Mouse (Mus musculus) neural tube, embryonic 14.5 days (tissue): ENCODE measurements around the gene Slc1a2. TPM values are rescaled to one million over a fixed set of nuclear protein-coding genes. Genes with fewer than 3 reads are reported as not detected.

ENCODE experiments used
- ATAC-seq: fragments of 200-750 bp; cut with Nextera tagmentation; 2 replicates; pipeline ENCODE4 v1.8.0; 2017; ENCODE audit warnings: low read depth, mild to moderate bottlenecking, moderate TSS enrichment, moderate library complexity
- H3K27ac ChIP-seq: fragments of 300-500 bp; sonication (generic); 2 replicates; pipeline ENCODE4 v1.5.1; 2014; ENCODE audit warnings: low read depth, mild to moderate bottlenecking, control low read depth, low read length, moderate library complexity, mixed read lengths
- H3K27me3 ChIP-seq: fragments of 300-500 bp; sonication (generic); 2 replicates; pipeline ENCODE4 v1.6.1; 2014; ENCODE audit warnings: low read length; ENCODE audit not compliant: control insufficient read depth, insufficient read depth
- H3K36me3 ChIP-seq: fragments of 300-500 bp; sonication (generic); 2 replicates; pipeline ENCODE4 v1.6.1; 2014; ENCODE audit warnings: low read length, mixed read lengths; ENCODE audit not compliant: control insufficient read depth, insufficient read depth
- H3K4me1 ChIP-seq: fragments of 300-500 bp; sonication (generic); 2 replicates; pipeline ENCODE4 v1.6.1; 2014; ENCODE audit warnings: low read length; ENCODE audit not compliant: control insufficient read depth, insufficient read depth
- H3K4me2 ChIP-seq: fragments of 300-500 bp; sonication (generic); 2 replicates; pipeline ENCODE4 v1.6.1; 2014; ENCODE audit warnings: mild to moderate bottlenecking, low read depth, low read length, control low read depth
- H3K4me3 ChIP-seq: fragments of 300-500 bp; sonication (generic); 2 replicates; pipeline ENCODE4 v1.5.1; 2014; ENCODE audit warnings: low read depth, low read length, control low read depth, mixed read lengths
- H3K9ac ChIP-seq: fragments of 300-500 bp; sonication (generic); replicated peaks from 2 replicates; pipeline ENCODE4 v1.6.1; 2014; ENCODE audit warnings: low read depth, mild to moderate bottlenecking, control low read depth, low read length, mixed read lengths
- H3K9me3 ChIP-seq: fragments of 300-500 bp; sonication (generic); 2 replicates; pipeline ENCODE4 v1.6.1; 2016; ENCODE audit warnings: low read length; ENCODE audit not compliant: control insufficient read depth
- WGBS: fragments of 180-500 bp; shearing (Covaris S2); extraction: QIAGEN DNeasy Blood & Tissue Kit; methylation state at CpG from one replicate; pipeline ENCODE4 v1.1.7; 2014; 5-methylcytosine and 5-hydroxymethylcytosine counted together
- polyA plus RNA-seq: library from polyadenylated mRNA; unstranded; fragments of >200 nt; fragmentation: Nextera tagmentation; extraction: Ambion mirVana; gene quantifications from 2 replicates; pipeline ENCODE4 v1.2.1, GENCODE M21; 2014

Slc1a2 gene
- polyA plus RNA-seq, 1 experiment from 2014 or later: 40.8 TPM

DNA sequence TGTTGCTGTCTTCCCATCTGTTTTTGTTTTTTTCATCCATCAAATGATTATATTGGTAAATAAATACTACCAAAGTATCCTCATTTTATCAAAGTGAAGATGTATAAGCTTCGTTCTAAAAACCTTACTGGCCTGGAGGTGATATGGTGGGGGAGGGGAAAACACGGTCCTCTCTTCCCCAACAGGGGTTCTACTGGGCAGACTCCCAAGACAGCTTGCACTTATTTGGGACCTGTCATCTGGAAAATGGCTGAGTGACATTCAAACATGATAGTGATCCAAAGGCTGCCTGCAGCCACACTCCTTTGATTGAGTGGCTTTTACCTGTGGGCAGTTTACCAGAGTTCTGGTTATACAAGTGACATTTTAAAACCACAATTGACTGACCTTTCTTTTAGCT is 76.6 kb downstream of the Slc1a2 start:
- Histone ChIP-seq H3K4me2 (no peak overlapping the region), H3K36me3 (peaks cover 2% of the 10 kb centered on the region; the same call in 1 of the 2 replicates), H3K27me3 (no peaks in the 10 kb centered on the region), H3K9ac (no peak overlapping the region), H3K27ac (no peak overlapping the region), H3K4me3 (no peak overlapping the region), H3K9me3 (no peaks in the 10 kb centered on the region), H3K4me1 (peaks cover 10% of the 10 kb centered on the region; the same call in 1 of the 2 replicates)
- ATAC-seq: no peak
- 78% methylated on average over 2 of the region's 2 CpGs for WGBS

DNA sequence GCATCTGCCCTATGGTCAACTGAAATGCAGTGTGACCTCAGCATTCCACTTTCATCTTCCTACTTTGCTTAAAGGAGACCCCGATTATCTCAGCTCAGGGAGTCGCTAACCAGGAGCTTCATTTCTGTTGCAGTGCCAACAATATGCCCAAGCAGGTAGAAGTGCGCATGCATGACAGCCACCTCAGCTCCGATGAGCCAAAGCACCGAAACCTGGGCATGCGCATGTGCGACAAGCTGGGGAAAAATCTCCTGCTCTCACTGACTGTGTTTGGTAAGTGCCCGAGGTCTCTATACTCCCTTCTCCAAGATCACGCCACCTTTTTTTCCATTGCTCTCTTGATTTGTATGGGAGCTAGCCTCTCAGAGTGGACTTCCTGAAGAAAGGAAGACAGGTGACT is 77.4 kb downstream of the Slc1a2 start:
- H3K27ac ChIP-seq: no peak overlapping the region
- H3K9me3 ChIP-seq: no peaks in the 10 kb centered on the region
- 93% methylated on average over 9 of the region's 9 CpGs for WGBS
- H3K36me3 ChIP-seq: peaks cover 4% of the 10 kb centered on the region; the same call in 1 of the 2 replicates
- ATAC-seq: no peak
- H3K4me1 ChIP-seq: 0 out of 2 replicates have a peak, but pooled peaks cover 3% of the 10 kb centered on the region
- no peak overlapping the region for H3K4me2 ChIP-seq
- no peak overlapping the region for H3K9ac ChIP-seq
- H3K4me3 ChIP-seq: no peak overlapping the region
- H3K27me3 ChIP-seq: no peaks in the 10 kb centered on the region

DNA sequence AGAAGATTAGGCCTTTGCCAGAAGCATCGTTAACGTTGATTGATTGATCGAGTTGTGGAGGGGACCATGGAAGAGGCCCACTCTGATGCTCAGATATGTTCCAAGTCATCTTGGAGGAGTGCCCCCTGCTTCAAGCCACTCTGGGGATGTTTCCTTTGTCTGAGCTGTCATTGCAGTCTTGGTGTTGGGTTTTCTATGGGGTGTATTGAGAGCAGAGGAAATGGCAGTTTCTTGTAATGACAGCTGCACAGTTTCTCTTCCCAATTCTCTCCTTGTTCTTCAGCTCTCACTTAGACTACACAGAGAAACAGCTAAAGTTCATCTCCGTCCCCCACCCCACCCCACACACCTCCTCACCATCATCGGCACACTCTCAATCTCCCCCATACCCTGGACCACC is 78.0 kb downstream of the Slc1a2 start:
- H3K4me2 ChIP-seq: no peak overlapping the region
- H3K9me3 ChIP-seq: no peaks in the 10 kb centered on the region
- no peaks in the 10 kb centered on the region for H3K4me1 ChIP-seq
- no peak for ATAC-seq
- no peak overlapping the region for H3K9ac ChIP-seq
- WGBS: 93% methylated on average over 5 of the region's 5 CpGs
- H3K27ac ChIP-seq: no peak overlapping the region
- H3K4me3 ChIP-seq: no peak overlapping the region
- H3K36me3 ChIP-seq: peaks cover 4% of the 10 kb centered on the region; the same call in 1 of the 2 replicates
- H3K27me3 ChIP-seq: no peaks in the 10 kb centered on the region

DNA sequence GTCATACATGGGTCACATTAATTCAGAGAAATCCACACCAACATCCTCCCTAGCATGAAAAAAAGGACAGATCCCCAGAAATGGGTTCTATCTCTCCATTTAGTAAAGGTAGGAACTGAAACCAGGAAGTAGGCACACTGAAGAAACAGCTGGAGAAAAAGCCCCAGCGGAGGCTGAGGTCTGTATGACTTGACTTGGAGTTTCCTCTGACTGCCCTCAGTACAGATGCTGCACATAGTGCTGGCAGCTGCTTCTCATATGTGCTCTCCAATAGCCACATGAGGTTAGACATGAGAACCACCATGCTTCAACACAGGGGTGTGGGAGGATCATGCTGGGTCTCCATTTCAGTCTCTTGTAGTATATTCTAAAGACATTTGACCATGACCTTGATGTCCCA is 80.4 kb downstream of the Slc1a2 start:
- Histone ChIP-seq H3K9me3 (no peaks in the 10 kb centered on the region), H3K9ac (no peak overlapping the region), H3K27ac (no peak overlapping the region), H3K4me2 (no peak overlapping the region), H3K4me1 (no peaks in the 10 kb centered on the region), H3K4me3 (no peak overlapping the region), H3K36me3 (peaks cover 4% of the 10 kb centered on the region; the same call in 1 of the 2 replicates), H3K27me3 (no peaks in the 10 kb centered on the region)
- WGBS: 86% methylated on average over 1 of the region's 1 CpGs
- ATAC-seq: no peak

DNA sequence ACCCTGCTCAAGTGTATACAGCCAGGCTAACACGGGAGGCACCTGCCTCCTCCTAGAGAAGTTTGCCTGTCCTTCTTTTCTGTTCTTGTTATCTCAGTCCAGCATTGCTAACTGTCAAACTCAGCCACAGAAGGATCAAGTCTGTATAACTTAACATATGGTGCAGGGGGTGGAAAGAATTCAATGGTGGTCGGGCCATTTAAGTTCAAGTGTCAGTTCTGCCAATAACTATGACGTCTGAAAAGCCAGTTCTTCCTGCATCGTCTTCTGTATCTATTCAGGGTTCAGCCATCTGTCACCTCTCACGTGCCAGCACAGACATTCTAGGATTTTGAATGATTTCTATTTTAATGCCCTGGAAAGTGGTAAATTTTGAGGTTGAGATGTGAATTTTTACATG is 84.2 kb downstream of the Slc1a2 start:
- Histone ChIP-seq H3K27me3 (no peaks in the 10 kb centered on the region), H3K27ac (no peak overlapping the region)
- WGBS: 78% methylated on average over 5 of the region's 5 CpGs

DNA sequence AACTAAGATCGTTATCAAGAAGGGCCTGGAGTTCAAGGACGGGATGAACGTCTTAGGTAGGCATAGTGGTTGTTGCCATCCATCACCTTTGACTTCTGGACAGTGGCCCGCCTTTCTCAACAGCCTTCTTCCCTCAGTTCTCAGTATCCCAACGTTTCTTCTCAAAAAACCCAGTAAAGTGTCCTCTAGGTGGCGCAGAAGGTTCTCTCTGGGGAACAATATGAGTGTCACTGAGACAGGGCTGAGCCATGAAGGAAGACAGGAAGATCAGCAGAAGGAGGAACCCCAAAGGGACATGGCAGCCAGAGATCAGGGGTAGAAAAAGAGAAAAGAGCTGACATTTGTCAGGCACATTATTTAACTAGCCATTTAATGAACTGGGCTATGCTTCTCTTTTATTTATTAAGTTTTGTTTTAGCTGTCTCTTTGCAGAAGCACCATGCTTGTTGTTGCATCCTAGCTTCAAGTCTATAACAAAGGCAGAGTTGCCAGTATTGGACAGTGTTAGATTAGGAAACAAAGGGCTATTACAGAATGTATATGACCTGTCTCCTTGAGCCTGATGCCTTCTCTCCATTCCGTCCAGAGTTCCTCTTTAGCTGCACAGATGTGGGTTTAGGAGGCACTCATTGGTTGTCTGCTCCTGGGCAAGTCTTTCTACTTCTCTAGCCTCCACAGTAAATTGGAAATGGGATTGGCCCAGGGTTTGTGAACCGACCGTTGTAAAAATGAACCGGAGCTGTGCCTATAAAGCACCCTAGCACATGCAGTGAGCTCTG is 85.6 kb downstream of the Slc1a2 start:
- no peaks in the 10 kb centered on the region for H3K9me3 ChIP-seq
- H3K4me3 ChIP-seq: no peak overlapping the region
- H3K36me3 ChIP-seq: peaks cover 4% of the 10 kb centered on the region; the same call in 1 of the 2 replicates
- H3K27ac ChIP-seq: no peak overlapping the region
- H3K4me1 ChIP-seq: no peaks in the 10 kb centered on the region; the same call in 1 of the 2 replicates
- H3K9ac ChIP-seq: no peak overlapping the region
- no peak for ATAC-seq
- 58% methylated on average over 10 of the region's 10 CpGs for WGBS
- H3K27me3 ChIP-seq: no peaks in the 10 kb centered on the region
- H3K4me2 ChIP-seq: no peak overlapping the region

More for the DNA sequence above, 84.2 kb downstream of the Slc1a2 start:
- Histone ChIP-seq H3K4me2 (no peak overlapping the region), H3K4me3 (no peak overlapping the region), H3K9me3 (no peaks in the 10 kb centered on the region), H3K4me1 (no peaks in the 10 kb centered on the region; the same call in 1 of the 2 replicates), H3K9ac (no peak overlapping the region), H3K36me3 (peaks cover 4% of the 10 kb centered on the region; the same call in 1 of the 2 replicates)
- no peak for ATAC-seq

DNA sequence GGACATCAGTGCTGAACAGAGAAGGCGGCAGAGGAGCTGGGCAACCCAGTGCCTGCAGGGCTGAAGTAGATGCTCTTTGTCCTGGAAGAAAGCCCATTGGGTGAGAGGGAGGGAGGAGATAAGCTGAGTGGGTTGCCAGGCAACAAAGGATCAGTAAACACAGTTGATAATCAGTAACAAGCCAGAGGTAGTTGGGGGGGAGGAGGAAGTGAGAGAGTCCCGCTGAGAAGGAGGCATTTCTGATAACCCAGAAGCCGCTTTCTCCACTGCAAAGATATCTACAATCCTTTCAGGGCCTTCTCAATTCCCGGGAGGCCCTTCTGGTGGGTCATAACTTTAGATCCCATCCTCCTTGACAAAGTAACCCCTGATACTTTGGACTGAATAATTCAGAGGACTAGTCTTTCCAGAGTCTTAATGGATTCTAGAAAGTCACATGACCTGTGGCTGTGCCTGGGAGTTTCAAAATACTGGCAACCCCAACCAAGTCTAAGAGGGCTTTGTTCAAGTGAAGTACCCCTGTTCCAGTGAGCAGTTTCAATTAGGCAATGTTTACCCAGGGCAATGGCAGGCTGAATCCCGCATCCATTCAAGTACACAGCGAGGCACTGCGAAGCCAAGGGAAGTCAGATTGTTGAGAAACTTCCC is 86.9 kb downstream of the Slc1a2 start:
- Histone ChIP-seq H3K9me3 (no peaks in the 10 kb centered on the region), H3K4me2 (no peak overlapping the region), H3K27ac (peak overlapping the region; percentile 56), H3K4me3 (no peak overlapping the region), H3K9ac (no peak overlapping the region), H3K27me3 (no peaks in the 10 kb centered on the region), H3K4me1 (no peaks in the 10 kb centered on the region; the same call in 1 of the 2 replicates), H3K36me3 (peaks cover 3% of the 10 kb centered on the region; the same call in 1 of the 2 replicates)
- 15% methylated on average over 7 of the region's 7 CpGs for WGBS
- ATAC-seq: peak; percentile 93

DNA sequence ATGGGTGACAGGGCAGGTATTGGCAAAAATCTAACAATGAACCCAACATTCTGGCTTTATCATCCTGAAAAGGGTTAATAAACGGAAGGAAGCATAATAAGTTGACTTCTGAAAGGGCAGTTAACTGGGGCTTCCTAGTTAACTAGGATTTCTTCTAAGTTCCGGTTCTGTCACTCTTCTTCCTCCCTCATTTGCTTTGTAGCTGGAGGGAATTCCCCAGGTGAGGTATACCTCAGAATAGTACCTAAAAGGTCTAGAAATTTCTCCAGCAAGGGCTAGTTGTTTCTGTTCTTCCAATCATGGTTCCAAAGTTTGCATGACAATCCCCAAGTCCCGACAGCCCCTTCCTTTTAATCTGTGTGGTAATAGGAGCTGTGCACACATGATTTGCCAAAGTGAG is 89.3 kb downstream of the Slc1a2 start:
- Histone ChIP-seq H3K4me3 (no peak overlapping the region), H3K36me3 (peaks cover 6% of the 10 kb centered on the region; the same call in 1 of the 2 replicates)
- WGBS: 83% methylated on average over 3 of the region's 3 CpGs

DNA sequence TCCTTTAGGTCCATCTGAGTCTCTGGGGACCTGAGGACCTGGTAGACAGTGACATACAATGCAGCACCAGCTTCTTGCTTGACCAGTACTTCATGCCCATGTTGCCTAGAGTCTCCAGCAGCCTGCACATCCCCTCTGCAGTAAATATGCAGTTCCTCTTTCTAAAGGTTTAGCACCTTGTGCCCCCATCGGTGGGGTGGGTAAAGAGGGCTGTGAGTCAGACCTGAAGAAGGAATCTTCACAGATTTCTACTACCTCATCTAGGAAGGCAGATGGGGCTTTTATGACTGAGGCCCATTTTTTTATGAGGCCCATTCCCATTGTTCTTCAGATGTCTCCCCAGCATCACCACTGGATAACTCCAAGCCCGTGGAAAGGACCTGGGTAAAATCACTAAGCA is 91.5 kb downstream of the Slc1a2 start:
- no peaks in the 10 kb centered on the region for H3K4me1 ChIP-seq
- peaks cover 6% of the 10 kb centered on the region; the same call in 1 of the 2 replicates for H3K36me3 ChIP-seq
- no peak overlapping the region for H3K27ac ChIP-seq
- ATAC-seq: no peak
- WGBS: 63% methylated on average over 2 of the region's 2 CpGs
- H3K9ac ChIP-seq: no peak overlapping the region
- H3K9me3 ChIP-seq: no peaks in the 10 kb centered on the region
- no peak overlapping the region for H3K4me2 ChIP-seq
- H3K4me3 ChIP-seq: no peak overlapping the region
- H3K27me3 ChIP-seq: no peaks in the 10 kb centered on the region

More for the DNA sequence above, 89.3 kb downstream of the Slc1a2 start:
- ATAC-seq: no peak
- Histone ChIP-seq H3K9ac (no peak overlapping the region), H3K27ac (no peak overlapping the region), H3K9me3 (no peaks in the 10 kb centered on the region), H3K4me1 (no peaks in the 10 kb centered on the region; the same call in 1 of the 2 replicates), H3K4me2 (no peak overlapping the region), H3K27me3 (no peaks in the 10 kb centered on the region)
